Mouse (Mus musculus): Measurements from ENCODE around the gene Pih1d2.
"Not testable (repeated sequence)": the region's sequence is repeated elsewhere in the genome, so short reads cannot be mapped to it uniquely, and the experiment has no call there.

Pih1d2 gene

GRCm38 (mm10) chr9:50630903-50631302 lies 13.8 kb downstream of the Pih1d2 start:
- not testable (repeated sequence) for DNase-seq

GRCm38 (mm10) chr9:50632016-50632688 lies 15.0 kb downstream of the Pih1d2 start:
- no peak for DNase-seq

GRCm38 (mm10) chr9:50633059-50633458 lies 15.9 kb downstream of the Pih1d2 start:
- DNase-seq = no peak

GRCm38 (mm10) chr9:50634270-50634669 lies 17.1 kb downstream of the Pih1d2 start:
- no peak for DNase-seq

- no peak for DNase-seq
Measured at GRCm38 (mm10) chr9:50646826-50647370, 29.8 kb downstream of the Pih1d2 start.

- DNase-seq = no peak
Measured at GRCm38 (mm10) chr9:50650503-50650902, 33.4 kb downstream of the Pih1d2 start.

- DNase-seq = no peak
Measured at GRCm38 (mm10) chr9:50658391-50658790, 41.3 kb downstream of the Pih1d2 start.

GRCm38 (mm10) chr9:50658941-50659388 lies 41.8 kb downstream of the Pih1d2 start:
- no peak for DNase-seq

GRCm38 (mm10) chr9:50659392-50660217 lies 42.5 kb downstream of the Pih1d2 start, which contains the start of gene Dlat:
TSS of gene Dlat (minus strand) at chr9:50659780.
- peak; percentile 91 for DNase-seq

GRCm38 (mm10) chr9:50660431-50660830 lies 43.3 kb downstream of the Pih1d2 start:
- DNase-seq = peak; percentile 61

GRCm38 (mm10) chr9:50664826-50665225 lies 47.7 kb downstream of the Pih1d2 start:
- DNase-seq = no peak

- DNase-seq = no peak
Measured at GRCm38 (mm10) chr9:50666442-50666841, 49.3 kb downstream of the Pih1d2 start.

- no peak for DNase-seq
Measured at GRCm38 (mm10) chr9:50667579-50668498, 50.7 kb downstream of the Pih1d2 start.

GRCm38 (mm10) chr9:50670690-50671089 lies 53.6 kb downstream of the Pih1d2 start:
- DNase-seq = peak; percentile 74

All from kidney, adult 18-20 months (tissue).